Mouse (Mus musculus) gonadal fat pad, adult 2 months (tissue): ENCODE results near the gene Eif3b. TPM values are rescaled to one million over a fixed set of nuclear protein-coding genes. Genes with fewer than 3 reads are reported as not detected.

Experiments
- DNase-seq: peaks from one replicate; pipeline ENCODE4 v3.0.0-alpha.2; 2012; ENCODE audit warnings: low read depth
- polyA plus RNA-seq: library from polyadenylated mRNA; depleted of rRNA; stranded (reverse); fragments of >200 nt; gene quantifications from 2 replicates; pipeline ENCODE4 v1.2.3, GENCODE M21; 2012; rRNA removed

Eif3b gene
- polyA plus RNA-seq, 1 experiment, result 93.3 TPM

GRCm38 (mm10) chr5:140472336-140472735 lies 53.2 kb downstream of the Eif3b start:
- no peak for DNase-seq

GRCm38 (mm10) chr5:140481458-140481857 lies 62.3 kb downstream of the Eif3b start:
- DNase-seq, result no peak

- DNase-seq, result no peak
Measured at GRCm38 (mm10) chr5:140491142-140491541, 72.0 kb downstream of the Eif3b start.

- no peak for DNase-seq
Measured at GRCm38 (mm10) chr5:140492684-140493233, 73.6 kb downstream of the Eif3b start.

Other genes starting within 250 kb of the Eif3b start
- gene Mad1l1, start 97.8 kb upstream of the Eif3b start, polyA plus RNA-seq, result 20.2 and 21.6 TPM in 2 replicates
- gene Nudt1, start 97.7 kb upstream of the Eif3b start, polyA plus RNA-seq, result 11.3 and 14.8 TPM in 2 replicates
- 7.6 and 9.4 TPM in 2 replicates for gene Mrm2, start 87.4 kb upstream of the Eif3b start, polyA plus RNA-seq
- 14.8 and 22.3 TPM in 2 replicates for gene Snx8, start 30.1 kb upstream of the Eif3b start, polyA plus RNA-seq
- gene Gm4869, start 26.3 kb downstream of the Eif3b start, polyA plus RNA-seq, result not detected in 2 replicates
- gene Chst12, start 86.2 kb downstream of the Eif3b start, polyA plus RNA-seq, result 43.6 and 48.9 TPM in 2 replicates
- gene Grifin, start 145.7 kb downstream of the Eif3b start, polyA plus RNA-seq, result not detected in 2 replicates
- gene Lfng, start 188.0 kb downstream of the Eif3b start, polyA plus RNA-seq, result 53.1 and 66.0 TPM in 2 replicates
- gene Ttyh3, start 229.7 kb downstream of the Eif3b start, polyA plus RNA-seq, result 59.6 and 77.6 TPM in 2 replicates